Mouse (Mus musculus) duodenum, adult 2 months (tissue): Measurements from ENCODE around the gene Trip6. TPM values are rescaled to one million over a fixed set of nuclear protein-coding genes. Genes with fewer than 3 reads are reported as not detected.

Experiments used
- polyA plus RNA-seq: library from polyadenylated mRNA; depleted of rRNA; stranded (reverse); fragments of >200 nt; gene quantifications from 2 replicates; pipeline ENCODE4 v1.2.3, GENCODE M21; 2012; ENCODE audit warnings: low replicate concordance; rRNA removed

The Trip6 gene
- 10.1 and 23.7 TPM in 2 replicates for polyA plus RNA-seq

GRCm38 (mm10) chr5:137314193-137315083, at the start of gene Trip6:
Trip6 (minus strand) TSS chr5:137314404.

GRCm38 (mm10) chr5:137349384-137350204, 35.4 kb upstream of the Trip6 start, which contains the start of gene Ephb4:
Ephb4 (plus strand) TSS chr5:137350109.

GRCm38 (mm10) chr5:137333512-137334174, 19.4 kb upstream of the Trip6 start, which contains the start of gene Slc12a9:
Slc12a9 (minus strand) TSS chr5:137333597.

GRCm38 (mm10) chr5:137307071-137307912, 6.9 kb downstream of the Trip6 start, which contains the start of gene Srrt:
Srrt (minus strand) TSS chr5:137307674.

GRCm38 (mm10) chr5:137293839-137294743, 20.1 kb downstream of the Trip6 start, which contains the start of gene Ufsp1:
Ufsp1 (plus strand) TSS chr5:137294629.

GRCm38 (mm10) chr5:137287032-137287952, 26.9 kb downstream of the Trip6 start, which contains the start of gene Ache:
Ache (plus strand) TSS chr5:137287519.

Other genes starting within 250 kb of the Trip6 start
- 0.34 and 0.76 TPM in 2 replicates for gene Serpine1, start 242.1 kb downstream of the Trip6 start, polyA plus RNA-seq
- gene Trim56, start 198.2 kb downstream of the Trip6 start, polyA plus RNA-seq = 7.5 and 10.2 TPM in 2 replicates
- 89.1 and 301 TPM in 2 replicates for gene Muc3, start 165.1 kb downstream of the Trip6 start, polyA plus RNA-seq
- gene Muc3a, start 102.0 kb downstream of the Trip6 start, polyA plus RNA-seq = 54.3 and 56.9 TPM in 2 replicates
- gene Ache, start 26.9 kb downstream of the Trip6 start, polyA plus RNA-seq = 6.9 and 12.6 TPM in 2 replicates
- 12.4 and 23.2 TPM in 2 replicates for gene Ufsp1, start 19.8 kb downstream of the Trip6 start, polyA plus RNA-seq
- 102 and 115 TPM in 2 replicates for gene Srrt, start 6.7 kb downstream of the Trip6 start, polyA plus RNA-seq
- 20.7 and 23.6 TPM in 2 replicates for gene Slc12a9, start 19.2 kb upstream of the Trip6 start, polyA plus RNA-seq
- 22.6 and 28.6 TPM in 2 replicates for gene Ephb4, start 35.7 kb upstream of the Trip6 start, polyA plus RNA-seq
- 0.88 and 2.8 TPM in 2 replicates for gene Zan, start 162.7 kb upstream of the Trip6 start, polyA plus RNA-seq
- 37.9 and 47.1 TPM in 2 replicates for gene Pop7, start 188.1 kb upstream of the Trip6 start, polyA plus RNA-seq
- 11.8 and 16.6 TPM in 2 replicates for gene Gigyf1, start 204.1 kb upstream of the Trip6 start, polyA plus RNA-seq
- gene Epo, start 218.8 kb upstream of the Trip6 start, polyA plus RNA-seq = not detected in 2 replicates
- gene Gnb2, start 219.1 kb upstream of the Trip6 start, polyA plus RNA-seq = 831 and 1,332 TPM in 2 replicates
- 1.1 TPM in 2 replicates for gene Actl6b, start 239.1 kb upstream of the Trip6 start, polyA plus RNA-seq